Mouse (Mus musculus) forelimb bud, embryonic 11.5 days (tissue): Measurements from ENCODE around the gene Gpa33.

Experiments
- DNase-seq: peaks from one replicate; pipeline ENCODE4 v3.0.0-alpha.2; 2012; ENCODE audit warnings: low read depth, low spot score

Gene Gpa33

GRCm38 (mm10) chr1:166160569-166161445 lies 30.8 kb downstream of the Gpa33 start:
- peak; percentile 77 for DNase-seq

DNA sequence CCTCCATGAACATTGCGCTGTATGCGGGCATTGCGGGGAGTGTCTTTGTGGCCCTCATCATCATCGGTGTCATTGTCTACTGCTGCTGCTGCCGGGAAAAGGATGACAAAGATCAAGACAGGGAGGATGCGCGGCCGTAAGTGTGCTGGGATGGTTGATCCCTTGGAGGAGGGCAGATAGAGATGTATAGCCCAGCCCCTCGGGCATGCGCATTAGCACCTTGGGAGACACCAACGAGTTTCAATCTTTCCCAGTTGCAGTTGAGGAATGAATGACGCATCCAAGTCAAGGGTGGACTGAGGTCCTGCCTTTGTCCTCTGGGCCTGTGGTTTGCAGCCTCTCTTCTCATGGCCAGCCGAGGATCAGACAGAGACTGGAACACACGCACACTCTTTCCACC lies 34.5 kb downstream of the Gpa33 start:
- DNase-seq: no peak

GRCm38 (mm10) chr1:166165159-166165558 lies 35.1 kb downstream of the Gpa33 start:
- no peak for DNase-seq

DNA sequence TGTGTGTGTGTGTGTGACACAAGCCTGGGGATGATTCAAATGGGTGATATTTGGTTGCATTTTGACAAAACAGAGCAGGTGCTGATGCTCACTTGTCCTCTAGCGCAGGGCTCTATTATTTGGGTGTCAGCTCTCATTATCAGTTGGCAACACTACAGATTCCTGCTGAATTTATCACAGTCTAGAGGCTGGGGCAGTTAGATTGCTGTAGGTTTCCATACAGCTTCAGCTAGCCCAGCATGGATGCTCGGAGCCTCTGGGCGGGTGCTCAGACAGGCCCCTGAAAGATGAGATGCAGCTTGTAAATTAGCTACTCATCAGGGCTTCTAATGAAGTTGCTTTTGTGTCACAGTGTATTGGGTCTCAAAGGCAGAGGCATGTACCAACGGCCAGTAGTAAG lies 37.4 kb downstream of the Gpa33 start:
- DNase-seq: no peak

- DNase-seq: no peak
Observed at GRCm38 (mm10) chr1:166168017-166168416, 38.0 kb downstream of the Gpa33 start.

GRCm38 (mm10) chr1:166169713-166170112 lies 39.7 kb downstream of the Gpa33 start:
- DNase-seq: no peak

DNA sequence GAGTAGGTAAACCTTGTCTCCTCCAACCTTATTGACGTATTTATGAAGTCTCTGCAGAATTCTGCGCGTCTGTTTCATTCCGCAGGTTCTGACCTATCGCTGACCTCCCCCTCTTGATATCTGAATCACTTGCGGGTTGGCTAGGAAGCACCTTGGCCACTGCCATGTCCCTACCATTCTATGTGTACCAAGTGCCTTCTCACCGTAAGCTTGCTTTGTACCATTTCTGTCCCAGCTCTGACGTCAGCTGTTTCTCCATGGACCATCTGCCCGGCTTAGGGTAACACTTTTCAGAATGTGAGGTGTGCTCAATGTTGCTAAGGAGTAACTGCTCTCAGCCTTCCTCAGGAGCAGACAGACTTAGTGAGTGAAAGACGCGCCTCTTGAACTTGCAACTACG lies 40.8 kb downstream of the Gpa33 start:
- no peak for DNase-seq

DNA sequence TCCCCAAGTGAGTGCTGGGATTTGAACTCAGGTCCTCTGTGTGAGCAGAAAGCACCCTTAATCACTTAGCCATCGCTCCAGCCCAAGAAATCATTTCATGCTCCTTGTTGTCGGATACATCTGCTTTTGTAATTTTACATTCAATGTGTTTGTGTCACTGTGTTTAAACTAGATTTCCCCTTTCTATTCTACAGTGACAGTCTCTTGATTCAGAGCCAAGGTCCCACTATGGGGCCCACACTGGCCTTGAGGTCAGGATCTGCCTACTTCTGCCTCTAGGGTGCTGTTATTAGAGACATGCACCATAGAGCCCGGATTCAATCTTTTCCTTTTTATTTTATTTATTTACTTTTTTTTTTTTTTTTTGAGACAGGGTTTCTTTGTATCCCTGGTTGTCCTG lies 43.0 kb downstream of the Gpa33 start:
- no peak for DNase-seq

DNA sequence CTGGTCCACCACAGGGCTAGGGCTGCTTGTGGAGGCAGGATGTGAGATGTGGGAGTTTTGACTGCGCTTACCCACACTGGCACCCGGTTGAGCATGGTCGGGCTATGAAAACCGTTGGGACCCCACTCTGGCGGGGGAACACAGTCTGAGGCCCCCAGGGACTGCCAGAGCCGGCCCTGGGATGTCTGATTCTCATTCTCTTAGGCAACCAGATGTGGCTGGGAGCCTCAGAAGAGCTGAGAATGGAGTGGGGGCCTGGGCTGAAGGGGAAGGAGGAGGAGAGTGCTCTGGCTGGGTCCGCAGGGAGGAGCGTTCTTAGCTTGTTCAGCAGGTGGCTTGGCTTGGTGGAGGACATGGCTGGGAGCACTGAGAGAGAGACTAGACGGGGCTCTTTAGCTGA lies 43.6 kb downstream of the Gpa33 start:
- DNase-seq: no peak

DNA sequence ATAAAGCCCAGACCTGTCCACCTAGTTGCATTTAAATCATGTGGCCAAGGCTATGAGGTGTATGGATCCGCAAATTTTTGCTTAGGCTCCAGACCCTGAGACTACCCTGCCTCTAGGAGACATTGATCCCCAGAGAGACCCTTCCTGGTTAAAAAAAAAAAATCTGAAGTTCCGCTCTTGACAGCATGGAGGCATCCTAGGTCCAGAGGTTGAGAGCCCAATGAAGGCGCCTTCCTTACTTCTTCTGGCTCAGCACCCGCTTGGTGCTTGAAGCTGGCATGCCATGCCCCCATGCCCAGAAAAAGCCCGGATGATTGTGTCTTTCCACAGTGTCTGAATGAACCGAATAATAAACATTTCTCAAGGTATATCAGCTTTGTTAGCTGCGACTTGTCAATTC lies 51.5 kb downstream of the Gpa33 start:
- no peak for DNase-seq

GRCm38 (mm10) chr1:166182952-166183627 lies 53.1 kb downstream of the Gpa33 start:
- no peak for DNase-seq

DNA sequence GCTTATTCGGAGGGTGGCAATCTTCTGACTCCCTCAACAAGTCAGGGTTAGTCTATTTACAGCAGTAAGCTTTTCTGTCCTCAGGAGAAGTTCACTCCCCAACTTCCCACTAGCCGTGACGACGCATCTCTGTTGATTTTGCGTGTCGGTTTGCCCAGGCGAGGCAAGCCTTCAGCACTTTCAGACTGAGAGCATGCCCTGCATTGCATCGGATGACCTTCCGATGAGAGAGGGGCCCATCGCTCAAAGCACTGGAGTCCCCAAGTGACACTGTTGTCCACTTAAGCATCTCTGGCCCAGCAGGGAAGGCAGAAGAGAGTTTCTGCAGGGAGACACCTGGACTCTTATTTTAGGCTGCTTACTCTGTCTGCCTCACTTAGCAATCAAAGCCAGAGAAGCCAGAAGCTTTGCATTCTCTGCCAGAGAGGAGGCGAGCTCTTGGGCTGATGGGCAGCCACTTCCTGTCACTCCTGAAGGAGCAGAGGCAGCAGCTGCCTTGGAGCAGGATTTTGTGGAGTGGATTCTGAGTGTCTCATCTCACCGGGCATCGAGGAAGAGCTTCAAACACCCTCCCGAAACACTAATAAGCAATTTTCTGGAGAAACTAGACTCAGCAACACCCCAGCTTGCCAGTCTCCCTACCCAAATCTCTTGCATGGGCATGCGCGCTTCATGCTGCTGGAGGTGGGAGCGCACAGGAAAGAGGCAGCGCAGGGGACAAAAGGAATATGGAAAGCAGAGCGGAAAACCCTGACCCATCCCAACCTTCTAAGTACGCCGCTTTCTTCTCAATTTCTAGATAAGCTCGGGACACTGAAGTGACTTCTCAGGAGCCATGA lies 54.6 kb downstream of the Gpa33 start:
- DNase-seq: no peak

DNA sequence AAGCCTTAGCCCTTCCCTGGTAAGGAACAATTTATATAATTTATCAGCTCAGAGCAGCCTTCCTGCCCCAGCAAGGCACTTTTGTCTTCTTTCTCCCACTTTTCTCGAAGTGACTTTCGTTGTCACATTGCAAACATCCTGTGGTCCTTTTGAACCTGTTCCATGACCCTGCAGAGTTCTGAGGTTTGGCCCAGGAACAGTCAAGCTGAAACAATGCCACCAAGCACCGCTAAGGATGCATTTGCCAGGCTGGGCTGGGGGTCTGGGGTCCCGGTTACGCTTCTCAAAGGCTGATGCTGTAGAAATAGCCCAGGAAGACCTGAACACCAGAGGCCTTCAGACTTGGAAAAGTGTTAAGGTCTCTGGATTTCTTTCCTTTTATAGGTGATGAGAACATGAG lies 55.3 kb downstream of the Gpa33 start:
- DNase-seq: no peak

DNA sequence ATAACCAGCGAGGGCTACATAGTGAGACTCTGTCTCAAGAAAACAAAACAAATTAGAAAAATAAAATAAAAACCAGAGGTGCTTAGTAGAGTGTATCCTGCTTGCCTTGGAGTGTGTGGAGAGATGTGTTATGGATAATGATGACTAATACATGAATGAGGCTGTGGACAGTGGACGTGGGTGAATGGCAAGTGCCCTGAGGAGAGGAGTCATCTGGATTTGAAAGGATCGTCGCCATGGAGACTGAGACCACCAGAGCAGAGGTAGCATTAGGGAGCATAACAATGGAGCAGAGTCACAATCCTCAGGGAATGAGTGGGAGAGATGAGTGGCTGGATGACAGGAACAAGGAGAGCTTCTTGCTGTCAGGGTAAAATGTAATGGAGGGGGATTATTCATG lies 59.8 kb downstream of the Gpa33 start:
- no peak for DNase-seq

DNA sequence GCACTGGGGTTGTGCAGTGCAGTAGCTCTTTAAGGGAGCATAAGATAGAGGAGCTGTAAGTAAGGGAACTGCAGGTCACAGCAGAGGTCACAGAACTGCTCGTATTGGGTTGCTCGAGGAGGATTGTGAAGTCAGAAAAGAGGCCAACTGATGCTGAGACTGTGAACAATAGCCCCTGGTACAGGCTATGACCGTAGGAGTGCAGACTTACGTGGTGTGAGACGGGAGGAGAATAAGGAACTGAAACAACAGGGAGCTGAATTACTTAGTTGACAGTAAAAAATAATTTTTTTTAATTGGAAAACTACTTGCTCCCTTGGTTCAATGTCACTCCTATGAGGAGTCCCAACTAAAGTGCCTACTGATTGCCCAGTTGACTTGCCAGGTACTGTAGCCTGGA lies 74.1 kb downstream of the Gpa33 start:
- no peak for DNase-seq

DNA sequence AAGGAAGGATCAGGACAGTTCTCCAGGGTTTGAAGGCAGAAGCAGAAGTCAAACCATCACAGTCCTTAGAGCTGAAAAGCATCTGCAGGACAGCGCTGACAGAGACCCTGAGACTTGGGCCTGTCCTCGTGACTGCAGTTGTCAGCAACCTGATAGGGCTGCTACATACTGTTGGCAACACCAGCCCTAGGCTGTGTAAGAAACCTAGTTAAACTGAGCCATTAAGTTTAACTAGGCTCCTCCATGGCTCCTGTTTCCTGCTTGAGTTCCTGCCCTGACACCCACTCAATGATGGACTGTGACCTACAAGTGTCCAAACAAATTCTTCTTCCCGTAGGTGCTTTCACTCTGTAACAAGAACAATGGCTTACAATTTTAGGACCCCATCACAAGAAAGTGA lies 75.1 kb downstream of the Gpa33 start:
- peak; percentile 57 for DNase-seq

DNA sequence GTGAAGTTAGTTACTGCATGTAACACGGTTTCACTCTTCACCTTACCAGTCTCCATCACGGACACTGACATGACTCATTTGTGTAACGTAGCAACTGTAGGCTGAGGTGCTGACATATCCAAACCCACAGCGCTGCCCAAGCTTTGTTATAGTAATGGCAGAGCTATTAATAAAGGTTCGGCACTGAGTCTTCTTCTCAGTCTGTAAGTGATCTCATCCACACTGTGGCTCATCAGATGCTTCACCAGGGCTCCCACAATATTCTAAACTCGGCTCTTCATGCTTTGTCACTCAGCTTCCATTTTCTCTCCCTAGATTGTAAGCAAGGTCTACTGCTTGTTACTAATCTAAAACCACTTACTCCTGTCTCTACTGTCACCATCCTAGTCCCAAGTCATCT lies 79.3 kb downstream of the Gpa33 start:
- no peak for DNase-seq

GRCm38 (mm10) chr1:166214181-166214580 lies 84.1 kb downstream of the Gpa33 start:
- DNase-seq: no peak
